Mouse (Mus musculus) G1E (cell line): ENCODE data around the gene Lbr.

Source experiments
- CTCF ChIP-seq: IDR thresholded peaks from 2 replicates; pipeline ENCODE4 v1.5.1; 2012; ENCODE audit warnings: low read depth, low read length, inconsistent platforms, mixed read lengths
- GATA1 ChIP-seq: IDR thresholded peaks from 2 replicates; pipeline ENCODE4 v1.6.1; 2012; ENCODE audit warnings: borderline replicate concordance, low read length, inconsistent platforms, mixed read lengths
- GATA2 ChIP-seq: IDR thresholded peaks from 2 replicates; pipeline ENCODE4 v1.6.1; 2012; ENCODE audit warnings: low read depth, low read length, inconsistent platforms, borderline replicate concordance
- TAL1 ChIP-seq: conservative IDR thresholded peaks from 2 replicates; pipeline ENCODE4 v1.6.1; 2012; ENCODE audit warnings: low read depth, low read length, inconsistent platforms, mixed read lengths

GRCm38 (mm10) chr1:181877088-181877487 lies 34.2 kb upstream of the Lbr start:
- TF ChIP-seq CTCF (no peak), GATA2 (no peak), TAL1 (no peak), GATA1 (no peak)
